Mouse (Mus musculus) liver, adult (tissue): Measurements from ENCODE around the gene 2510009E07Rik.

ENCODE experiments used
- GATA4 ChIP-seq: IDR thresholded peaks from 2 replicates; pipeline ENCODE4 v1.6.1; 2014; ENCODE audit warnings: mild to moderate bottlenecking, low read length; ENCODE audit not compliant: insufficient replicate concordance

The 2510009E07Rik gene

GRCm38 (mm10) chr16:21627248-21627647 is 67.2 kb downstream of the 2510009E07Rik start:
- no peak for TF ChIP-seq GATA4

GRCm38 (mm10) chr16:21625784-21626634 is 68.5 kb downstream of the 2510009E07Rik start:
- no peak for TF ChIP-seq GATA4

GRCm38 (mm10) chr16:21620630-21621029 is 73.8 kb downstream of the 2510009E07Rik start:
- TF ChIP-seq GATA4, result no peak

GRCm38 (mm10) chr16:21615802-21616201 is 78.7 kb downstream of the 2510009E07Rik start:
- no peak for TF ChIP-seq GATA4

GRCm38 (mm10) chr16:21610473-21610872 is 84.0 kb downstream of the 2510009E07Rik start:
- TF ChIP-seq GATA4, result no peak

GRCm38 (mm10) chr16:21608176-21608865 is 86.1 kb downstream of the 2510009E07Rik start:
- TF ChIP-seq GATA4, result no peak

GRCm38 (mm10) chr16:21607651-21608040 is 86.8 kb downstream of the 2510009E07Rik start:
- TF ChIP-seq GATA4, result no peak

GRCm38 (mm10) chr16:21607021-21607650 is 87.3 kb downstream of the 2510009E07Rik start:
- no peak for TF ChIP-seq GATA4

- no peak for TF ChIP-seq GATA4
Measured at GRCm38 (mm10) chr16:21606249-21607020, 88.0 kb downstream of the 2510009E07Rik start.

- no peak for TF ChIP-seq GATA4
Measured at GRCm38 (mm10) chr16:21604354-21604753, 90.1 kb downstream of the 2510009E07Rik start.
